Comparison of ENCODE assay signal across 15 mouse cellular contexts in genomic region chr14:33328369-33328768, GRCm38 (mm10).
DNase-seq lines count a peak whose midpoint lies in the region; ATAC-seq and TF ChIP-seq lines count a peak whose summit lies in the region.
"Had no signal": no experiment of that assay in that cellular context is flagged by ENCODE, and none has a peak within 500 bp of the region (broad histone marks: within the 10 kb centered on the region; RNA-seq: fewer than 3 reads in every experiment).

No protein-coding gene starts in this region.

- peak overlapping the region; percentile 36 for H3K4me2 ChIP-seq in heart, embryonic 13.5 days
- H3K4me2 ChIP-seq: limb, embryonic 15.5 days; lung, embryonic 14.5 days had no signal

- no peaks in the 10 kb centered on the region for H3K9me3 ChIP-seq in heart, embryonic 13.5 days
- H3K9me3 ChIP-seq: limb, embryonic 15.5 days had no signal

- ATAC-seq in heart, embryonic 13.5 days (ENCODE audit: extremely low read depth, insufficient number of reproducible peaks, low FRiP score, low TSS enrichment): peak; percentile 28; the same call in 1 of the 2 replicates
- ATAC-seq: activated CD4-positive, CD25-positive, alpha-beta regulatory T cell, adult 4 months had no signal

- intact Hi-C loops in heart, postnatal 25 days (cut with DNase I): no loop called here
- intact Hi-C loops in left cerebral cortex, adult 2 months (cut with DNase I): no loop called here
- intact Hi-C loops in gastrocnemius, postnatal 36 days (cut with DNase I): no loop called here

- peak; percentile 4; the same call in 1 of the 2 replicates for TF ChIP-seq CTCF in left cerebral cortex, adult 2 months (IDR thresholded peaks at IDR 0.05)

- peak; percentile 26 to 49 for DNase-seq in heart, adult 18-20 months
- DNase-seq in heart, postnatal 25 days (ENCODE audit: low spot score): no peak
- DNase-seq in left cerebral cortex, adult 2 months (ENCODE audit: extremely low spot score in 1 of 2, low spot score in 2 of 2): no peak
- no peak for DNase-seq in left cerebral cortex, adult 11 months (ENCODE audit: low spot score)
- DNase-seq in brain, adult 2 months (ENCODE audit: low read depth, low spot score): peak; percentile 49
- DNase-seq in lung, postnatal 10 days: no peak
- no peak for DNase-seq in gastrocnemius, postnatal 36 days
- DNase-seq: cerebellum, adult 18-20 months; gastrocnemius, postnatal 10 days; lung, embryonic 14.5 days had no signal

- WGBS in heart, embryonic 13.5 days: 28% methylated on average over 5 of the region's 5 CpGs

- no peak overlapping the region for H3K9ac ChIP-seq in heart, embryonic 13.5 days
- H3K9ac ChIP-seq: limb, embryonic 15.5 days; lung, embryonic 14.5 days had no signal

- no peak overlapping the region for H3K27ac ChIP-seq in left cerebral cortex, adult 2 months
- H3K27ac ChIP-seq in heart, embryonic 13.5 days (replicated peaks): peak overlapping the region; percentile 1; the same call in 1 of the 2 replicates
- H3K27ac ChIP-seq: kidney, postnatal 0 days; limb, embryonic 15.5 days had no signal

- no peak overlapping the region for H3K4me3 ChIP-seq in left cerebral cortex, adult 2 months
- no peak overlapping the region for H3K4me3 ChIP-seq in heart, embryonic 13.5 days
- H3K4me3 ChIP-seq: limb, embryonic 15.5 days; megakaryocyte, embryonic 14.5 days had no signal

- no peaks in the 10 kb centered on the region for H3K36me3 ChIP-seq in heart, embryonic 13.5 days
- H3K36me3 ChIP-seq: limb, embryonic 15.5 days had no signal

- peaks cover 29% of the 10 kb centered on the region for H3K4me1 ChIP-seq in heart, embryonic 13.5 days

- peaks cover 11% of the 10 kb centered on the region for H3K27me3 ChIP-seq in heart, embryonic 13.5 days (replicated peaks)
- H3K27me3 ChIP-seq: limb, embryonic 15.5 days had no signal

Comparison
In these comparisons a context has a peak if more than half of its experiments do, and no peak if none do; other contexts are left out.
1. DNase-seq: peak in heart, adult 18-20 months (2 of 2) and brain, adult 2 months (single experiment); none in heart, postnatal 25 days (single experiment), left cerebral cortex, adult 2 months (0 of 2), left cerebral cortex, adult 11 months (single experiment), lung, postnatal 10 days (single experiment) and gastrocnemius, postnatal 36 days (0 of 2).